Mouse (Mus musculus) retina, postnatal 1 day (tissue): ENCODE results near the gene Uts2b.
"Not testable (repeated sequence)": the region's sequence is repeated elsewhere in the genome, so short reads cannot be mapped to it uniquely, and the experiment has no call there.

Experiments used
- DNase-seq: peaks from one replicate; pipeline ENCODE4 v3.0.0-alpha.2; 2012

Gene Uts2b

GRCm38 (mm10) chr16:27374139-27374538 is 4.1 kb upstream of the Uts2b start:
- no peak for DNase-seq

- DNase-seq, result no peak
Observed at GRCm38 (mm10) chr16:27370700-27371099, 661 bp upstream of the Uts2b start.

- no peak for DNase-seq
Observed at GRCm38 (mm10) chr16:27360059-27360458, 10.0 kb downstream of the Uts2b start.

- no peak for DNase-seq
Observed at GRCm38 (mm10) chr16:27354464-27354863, 15.6 kb downstream of the Uts2b start.

- DNase-seq, result no peak
Observed at GRCm38 (mm10) chr16:27349878-27350532, 20.0 kb downstream of the Uts2b start.

- no peak for DNase-seq
Observed at GRCm38 (mm10) chr16:27349235-27349634, 20.8 kb downstream of the Uts2b start.

GRCm38 (mm10) chr16:27348359-27348758 is 21.7 kb downstream of the Uts2b start:
- no peak for DNase-seq

GRCm38 (mm10) chr16:27347521-27347920 is 22.5 kb downstream of the Uts2b start:
- no peak for DNase-seq

- no peak for DNase-seq
Observed at GRCm38 (mm10) chr16:27326463-27326862, 43.6 kb downstream of the Uts2b start.

- DNase-seq, result no peak
Observed at GRCm38 (mm10) chr16:27322047-27322446, 48.0 kb downstream of the Uts2b start.

GRCm38 (mm10) chr16:27319099-27319498 is 50.9 kb downstream of the Uts2b start:
- no peak for DNase-seq

GRCm38 (mm10) chr16:27307189-27307588 is 62.9 kb downstream of the Uts2b start, which contains the start of gene Ostn:
Ostn (plus strand) TSS chr16:27307489.
- not testable (repeated sequence) for DNase-seq
